Mouse (Mus musculus): ENCODE results near the gene Dnaic2. TPM values are rescaled to one million over a fixed set of nuclear protein-coding genes. Genes with fewer than 3 reads are reported as not detected.

Dnaic2 gene
- 1.1 and 1.3 TPM in 2 replicates for polyA plus RNA-seq (2015; fragmentation: Nextera tagmentation; extraction: Ambion mirVana)

- Histone ChIP-seq H3K4me1 (peaks cover 25% of the 10 kb centered on the region), H3K4me3 (peak within 1 kb of the TSS; percentile 30), H3K36me3 (no peaks in the 10 kb centered on the region), H3K27ac (peak within 1 kb of the TSS; percentile 50; the same call in 1 of the 2 replicates), H3K9me3 (no peaks in the 10 kb centered on the region), H3K27me3 (0 out of 2 replicates have a peak, but pooled peaks cover 5% of the 10 kb centered on the region), H3K9ac (0 out of 2 replicates have a peak within 1 kb of the TSS, but pooled peaks have one; percentile 7), H3K4me2 (peak within 1 kb of the TSS; percentile 67)
- 7% methylated on average over 34 of the region's 34 CpGs for WGBS
- peak; percentile 66 for ATAC-seq (ENCODE audit: insufficient number of reproducible peaks, low FRiP score, low TSS enrichment, low read depth)
These were observed at the start of gene Dnaic2 for GRCm38 (mm10) chr11:114726965-114727825. Dnaic2 (plus strand) TSS chr11:114727408.

- ATAC-seq (ENCODE audit: insufficient number of reproducible peaks, low FRiP score, low TSS enrichment, low read depth) = no peak
- no peak overlapping the region for H3K4me3 ChIP-seq
- no peak overlapping the region for H3K9ac ChIP-seq
- H3K27ac ChIP-seq = no peak overlapping the region
- no peak overlapping the region for H3K4me2 ChIP-seq
- 54% methylated on average over 8 of the region's 8 CpGs for WGBS
- peaks cover 40% of the 10 kb centered on the region for H3K4me1 ChIP-seq
- no peaks in the 10 kb centered on the region; the same call in 1 of the 2 replicates for H3K36me3 ChIP-seq
- H3K27me3 ChIP-seq = no peaks in the 10 kb centered on the region
- H3K9me3 ChIP-seq = no peaks in the 10 kb centered on the region
These were observed 47.6 kb upstream of the Dnaic2 start for GRCm38 (mm10) chr11:114679582-114679981.

- 64% methylated on average over 10 of the region's 10 CpGs for WGBS
- Histone ChIP-seq H3K36me3 (no peaks in the 10 kb centered on the region; the same call in 1 of the 2 replicates), H3K9ac (no peak overlapping the region), H3K9me3 (no peaks in the 10 kb centered on the region), H3K27ac (no peak overlapping the region), H3K4me1 (peaks cover 44% of the 10 kb centered on the region), H3K4me3 (no peak overlapping the region), H3K27me3 (no peaks in the 10 kb centered on the region), H3K4me2 (no peak overlapping the region)
- ATAC-seq (ENCODE audit: insufficient number of reproducible peaks, low FRiP score, low TSS enrichment, low read depth) = no peak
These were observed 46.9 kb upstream of the Dnaic2 start for GRCm38 (mm10) chr11:114680291-114680690.

- Histone ChIP-seq H3K27ac (no peak overlapping the region), H3K27me3 (no peaks in the 10 kb centered on the region), H3K9me3 (no peaks in the 10 kb centered on the region), H3K4me1 (peaks cover 44% of the 10 kb centered on the region), H3K4me2 (no peak overlapping the region), H3K36me3 (no peaks in the 10 kb centered on the region; the same call in 1 of the 2 replicates), H3K9ac (no peak overlapping the region), H3K4me3 (no peak overlapping the region)
- ATAC-seq (ENCODE audit: insufficient number of reproducible peaks, low FRiP score, low TSS enrichment, low read depth) = no peak
- 76% methylated on average over 5 of the region's 5 CpGs for WGBS
These were observed 46.2 kb upstream of the Dnaic2 start for GRCm38 (mm10) chr11:114681054-114681453.

- 87% methylated on average over 13 of the region's 13 CpGs for WGBS
- Histone ChIP-seq H3K4me3 (no peak overlapping the region), H3K27ac (no peak overlapping the region), H3K9me3 (no peaks in the 10 kb centered on the region), H3K4me2 (no peak overlapping the region), H3K4me1 (peaks cover 30% of the 10 kb centered on the region), H3K9ac (no peak overlapping the region), H3K36me3 (no peaks in the 10 kb centered on the region; the same call in 1 of the 2 replicates), H3K27me3 (no peaks in the 10 kb centered on the region)
- ATAC-seq (ENCODE audit: insufficient number of reproducible peaks, low FRiP score, low TSS enrichment, low read depth) = no peak
These were observed 44.8 kb upstream of the Dnaic2 start for GRCm38 (mm10) chr11:114682321-114682900.

- no peak for ATAC-seq (ENCODE audit: insufficient number of reproducible peaks, low FRiP score, low TSS enrichment, low read depth)
- no peaks in the 10 kb centered on the region for H3K27me3 ChIP-seq
- no peak overlapping the region for H3K4me2 ChIP-seq
- H3K27ac ChIP-seq = no peak overlapping the region
- H3K4me3 ChIP-seq = no peak overlapping the region
- no peaks in the 10 kb centered on the region; the same call in 1 of the 2 replicates for H3K36me3 ChIP-seq
- H3K9me3 ChIP-seq = no peaks in the 10 kb centered on the region
- peaks cover 33% of the 10 kb centered on the region for H3K4me1 ChIP-seq
- no peak overlapping the region for H3K9ac ChIP-seq
- WGBS = 88% methylated on average over 10 of the region's 10 CpGs
These were observed 44.0 kb upstream of the Dnaic2 start for GRCm38 (mm10) chr11:114683029-114683721.

- Histone ChIP-seq H3K4me1 (peaks cover 33% of the 10 kb centered on the region), H3K27me3 (no peaks in the 10 kb centered on the region), H3K4me2 (no peak overlapping the region), H3K4me3 (no peak overlapping the region), H3K9ac (no peak overlapping the region), H3K27ac (peak overlapping the region; percentile 11; the same call in 1 of the 2 replicates), H3K9me3 (no peaks in the 10 kb centered on the region), H3K36me3 (no peaks in the 10 kb centered on the region; the same call in 1 of the 2 replicates)
- 70% methylated on average over 20 of the region's 20 CpGs for WGBS
- ATAC-seq (ENCODE audit: insufficient number of reproducible peaks, low FRiP score, low TSS enrichment, low read depth) = no peak
These were observed 43.2 kb upstream of the Dnaic2 start for GRCm38 (mm10) chr11:114683722-114684621.

- 60% methylated on average over 14 of the region's 14 CpGs for WGBS
These were observed 42.4 kb upstream of the Dnaic2 start for GRCm38 (mm10) chr11:114684627-114685373.

GRCm38 (mm10) chr11:114685526-114686040, 41.6 kb upstream of the Dnaic2 start:
- Histone ChIP-seq H3K4me1 (peaks cover 21% of the 10 kb centered on the region), H3K27me3 (no peaks in the 10 kb centered on the region), H3K9me3 (no peaks in the 10 kb centered on the region), H3K4me2 (no peak overlapping the region), H3K36me3 (peaks cover 4% of the 10 kb centered on the region), H3K9ac (no peak overlapping the region), H3K27ac (no peak overlapping the region), H3K4me3 (no peak overlapping the region)
- no peak for ATAC-seq (ENCODE audit: insufficient number of reproducible peaks, low FRiP score, low TSS enrichment, low read depth)
- 84% methylated on average over 9 of the region's 9 CpGs for WGBS

More at GRCm38 (mm10) chr11:114684627-114685373, 42.4 kb upstream of the Dnaic2 start:
- peaks cover 25% of the 10 kb centered on the region for H3K4me1 ChIP-seq
- H3K27ac ChIP-seq = no peak overlapping the region
- H3K4me2 ChIP-seq = no peak overlapping the region
- peak; percentile 8; the same call in 1 of the 2 replicates for ATAC-seq (ENCODE audit: insufficient number of reproducible peaks, low FRiP score, low TSS enrichment, low read depth)
- H3K4me3 ChIP-seq = no peak overlapping the region
- no peaks in the 10 kb centered on the region for H3K27me3 ChIP-seq
- no peak overlapping the region for H3K9ac ChIP-seq
- peaks cover under 1% of the 10 kb centered on the region for H3K36me3 ChIP-seq
- H3K9me3 ChIP-seq = no peaks in the 10 kb centered on the region

- Histone ChIP-seq H3K27me3 (no peaks in the 10 kb centered on the region), H3K4me3 (no peak overlapping the region), H3K4me2 (no peak overlapping the region), H3K9ac (no peak overlapping the region), H3K9me3 (no peaks in the 10 kb centered on the region), H3K4me1 (peaks cover 21% of the 10 kb centered on the region), H3K27ac (no peak overlapping the region), H3K36me3 (peaks cover 4% of the 10 kb centered on the region)
- no peak for ATAC-seq (ENCODE audit: insufficient number of reproducible peaks, low FRiP score, low TSS enrichment, low read depth)
- WGBS = 91% methylated on average over 16 of the region's 16 CpGs
These were observed 40.8 kb upstream of the Dnaic2 start for GRCm38 (mm10) chr11:114686221-114686959.
